Mouse (Mus musculus): ENCODE measurements around the gene Cox8a. TPM values are rescaled to one million over a fixed set of nuclear protein-coding genes. Genes with fewer than 3 reads are reported as not detected.

Gene Cox8a
- polyA plus RNA-seq (2015; fragmentation: Nextera tagmentation; extraction: Ambion mirVana) = 1,467 and 1,508 TPM in 2 replicates

DNA sequence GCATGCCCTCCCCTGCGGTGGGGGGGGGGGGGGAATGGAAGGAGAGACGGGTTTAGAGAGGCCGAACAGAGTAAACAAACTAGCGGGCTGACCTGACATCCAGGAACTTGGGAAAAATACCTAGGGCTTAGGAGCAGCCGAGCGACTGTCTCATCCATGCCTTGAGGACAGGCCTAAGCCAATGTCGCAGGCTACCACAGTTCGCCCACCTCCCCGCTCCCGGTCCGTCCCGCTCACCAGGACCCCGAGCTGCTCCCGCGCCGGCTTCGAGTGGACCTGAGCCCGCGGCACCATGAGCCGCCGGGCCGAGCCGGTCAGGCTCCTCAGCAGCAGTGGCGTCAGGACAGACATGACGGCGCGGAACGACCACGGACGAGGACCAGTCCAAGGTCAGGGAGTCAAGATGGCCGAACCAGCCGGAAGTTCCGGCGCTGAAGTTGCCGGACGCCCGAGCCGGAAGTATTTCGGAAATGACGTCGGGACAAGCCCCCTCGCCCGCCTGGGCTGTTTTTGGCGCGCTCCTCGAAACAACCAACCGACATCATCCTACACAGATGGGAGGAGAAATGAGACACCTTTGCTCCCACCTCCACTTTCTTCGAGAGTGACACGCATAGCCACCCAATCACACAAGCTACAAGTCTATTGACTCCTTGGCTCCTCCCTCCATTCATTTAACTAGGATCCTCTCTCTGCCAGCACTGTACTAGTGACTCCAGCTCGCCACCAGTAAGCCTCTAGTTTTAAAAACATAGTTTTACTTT, at the start of gene Cox8a:
Cox8a (minus strand) TSS at position 455 of the 764 bp plus-strand sequence.
- peaks cover 13% of the 10 kb centered on the region for H3K36me3 ChIP-seq (ENCODE audit: control insufficient read depth, insufficient read depth, low read length)
- no peaks in the 10 kb centered on the region for H3K9me3 ChIP-seq (ENCODE audit: control insufficient read depth, low read length)

DNA sequence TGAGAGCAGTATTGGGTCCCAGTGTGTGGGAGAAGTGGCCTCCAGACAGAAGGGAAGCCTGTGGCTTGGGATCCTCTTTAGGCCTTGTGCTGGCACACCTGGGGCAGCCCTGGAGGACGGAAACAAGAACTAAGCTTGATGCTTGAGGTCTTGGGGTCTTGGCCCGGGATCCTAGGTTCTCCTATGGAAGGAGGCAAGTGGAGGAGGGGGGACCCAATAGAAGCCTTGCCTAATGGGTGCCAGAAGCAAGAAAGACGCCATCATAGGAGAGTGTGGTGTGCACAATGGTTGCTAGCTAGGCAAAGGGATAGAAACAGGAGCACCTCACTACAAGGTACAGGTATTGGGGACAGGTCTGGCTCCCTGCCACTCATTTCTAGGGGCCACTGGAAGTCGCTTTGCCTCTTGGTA, 49.0 kb upstream of the Cox8a start:
- 55% methylated on average over 4 of the region's 4 CpGs for WGBS

More for the DNA sequence above, at the start of gene Cox8a:
- WGBS = under 1% methylated on average over 50 of the region's 50 CpGs
- H3K27ac ChIP-seq (ENCODE audit: low read length) = peak within 1 kb of the TSS; percentile 85
- H3K4me2 ChIP-seq (ENCODE audit: low read depth, low read length) = peak within 1 kb of the TSS; percentile 80
- H3K4me1 ChIP-seq (ENCODE audit: control insufficient read depth, insufficient read depth, low read length) = peaks cover 26% of the 10 kb centered on the region
- no peaks in the 10 kb centered on the region for H3K27me3 ChIP-seq (replicated peaks; ENCODE audit: control insufficient read depth, insufficient read depth, low read length)
- H3K4me3 ChIP-seq (ENCODE audit: low read length) = peak within 1 kb of the TSS; percentile 84
- H3K9ac ChIP-seq (ENCODE audit: low read depth, low read length) = peak within 1 kb of the TSS; percentile 96
- ATAC-seq = peak; percentile 98

DNA sequence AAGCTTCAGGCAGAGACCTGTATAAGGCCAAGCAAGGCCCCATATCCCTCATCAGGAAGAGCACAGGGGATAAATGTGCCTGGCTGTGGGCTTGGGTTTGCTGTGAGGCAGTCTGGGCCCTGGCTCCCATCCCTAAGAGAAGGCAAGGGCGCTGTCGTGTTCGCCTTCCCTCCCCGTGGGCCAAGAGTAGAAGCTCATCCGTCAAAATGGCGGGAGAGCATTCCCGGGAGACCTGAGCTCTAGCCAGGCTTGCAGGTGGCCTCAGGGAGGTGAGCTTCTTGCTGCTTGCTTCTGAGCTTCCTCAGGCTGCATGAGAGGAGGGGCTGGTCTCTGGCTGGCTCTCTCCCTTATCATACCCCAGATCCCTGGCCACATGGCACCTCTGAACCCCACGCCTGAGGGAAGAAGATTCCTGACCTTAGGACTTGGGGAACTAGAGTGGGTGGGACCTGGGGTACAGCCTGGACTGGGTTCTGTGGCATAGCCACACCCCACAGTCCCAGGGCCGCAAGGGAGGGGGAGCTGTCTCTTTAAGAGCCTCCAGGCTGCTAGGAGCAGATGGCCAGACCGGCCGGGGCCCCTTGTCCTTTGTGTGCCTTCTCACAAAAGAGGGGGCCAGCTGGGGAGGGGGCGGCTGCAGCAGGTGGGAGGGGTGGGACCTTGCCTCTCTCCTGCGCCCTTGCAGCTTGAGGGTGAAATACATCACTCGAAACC, 48.2 kb upstream of the Cox8a start:
- 0 out of 2 replicates have a peak, but pooled peaks cover under 1% of the 10 kb centered on the region for H3K36me3 ChIP-seq (ENCODE audit: control insufficient read depth, insufficient read depth, low read length)
- no peaks in the 10 kb centered on the region for H3K27me3 ChIP-seq (replicated peaks; ENCODE audit: control insufficient read depth, insufficient read depth, low read length)
- peak; percentile 52 for ATAC-seq
- H3K4me2 ChIP-seq (ENCODE audit: low read depth, low read length) = peak overlapping the region; percentile 7
- H3K27ac ChIP-seq (ENCODE audit: low read length) = peak overlapping the region; percentile 70
- H3K9ac ChIP-seq (ENCODE audit: low read depth, low read length) = peak overlapping the region; percentile 50
- peaks cover 46% of the 10 kb centered on the region for H3K4me1 ChIP-seq (ENCODE audit: control insufficient read depth, insufficient read depth, low read length)
- no peak overlapping the region for H3K4me3 ChIP-seq (ENCODE audit: low read length)
- no peaks in the 10 kb centered on the region for H3K9me3 ChIP-seq (ENCODE audit: control insufficient read depth, low read length)
- 20% methylated on average over 14 of the region's 14 CpGs for WGBS

More for the DNA sequence above, 49.0 kb upstream of the Cox8a start:
- H3K4me3 ChIP-seq (ENCODE audit: low read length) = no peak overlapping the region
- ATAC-seq = no peak
- no peaks in the 10 kb centered on the region for H3K27me3 ChIP-seq (replicated peaks; ENCODE audit: control insufficient read depth, insufficient read depth, low read length)
- peak overlapping the region; percentile 70 for H3K27ac ChIP-seq (ENCODE audit: low read length)
- H3K9me3 ChIP-seq (ENCODE audit: control insufficient read depth, low read length) = no peaks in the 10 kb centered on the region
- H3K4me1 ChIP-seq (ENCODE audit: control insufficient read depth, insufficient read depth, low read length) = peaks cover 49% of the 10 kb centered on the region
- peak overlapping the region; percentile 87 for H3K9ac ChIP-seq (ENCODE audit: low read depth, low read length)
- H3K36me3 ChIP-seq (ENCODE audit: control insufficient read depth, insufficient read depth, low read length) = 0 out of 2 replicates have a peak, but pooled peaks cover 8% of the 10 kb centered on the region
- peak overlapping the region; percentile 7 for H3K4me2 ChIP-seq (ENCODE audit: low read depth, low read length)

DNA sequence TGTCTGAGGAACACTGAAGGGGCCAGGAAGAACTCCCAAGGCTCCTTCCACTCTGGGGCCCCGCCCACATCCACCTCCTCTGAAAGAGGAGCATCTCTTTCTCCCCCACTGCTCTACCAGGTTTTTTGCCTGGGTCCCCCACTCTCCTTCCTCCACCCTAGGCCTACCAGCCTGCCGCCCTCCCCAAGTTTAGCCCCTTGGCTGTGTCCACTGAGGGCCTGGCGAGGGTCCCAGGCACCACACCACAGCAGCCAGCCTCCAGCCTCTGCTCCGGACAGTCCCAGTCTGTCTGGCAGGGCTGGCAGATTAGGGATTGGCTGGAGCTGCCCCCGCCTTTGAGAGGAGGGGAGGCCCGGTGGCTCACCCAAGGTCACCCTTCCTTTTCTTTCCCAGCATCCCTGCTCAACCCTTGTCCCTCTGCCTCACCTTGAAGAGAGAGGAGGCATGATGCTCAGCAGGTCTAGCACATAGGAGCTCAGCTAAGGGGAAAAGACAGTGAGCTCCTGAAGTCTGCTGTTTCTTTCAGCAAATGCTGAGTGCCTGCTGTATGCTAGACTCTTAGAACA, 47.4 kb upstream of the Cox8a start:
- Histone ChIP-seq H3K9me3 (ENCODE audit: control insufficient read depth, low read length) (no peaks in the 10 kb centered on the region), H3K27ac (ENCODE audit: low read length) (peak overlapping the region; percentile 70), H3K9ac (ENCODE audit: low read depth, low read length) (peak overlapping the region; percentile 23; the same call in 1 of the 2 replicates), H3K36me3 (ENCODE audit: control insufficient read depth, insufficient read depth, low read length) (no peaks in the 10 kb centered on the region), H3K4me1 (ENCODE audit: control insufficient read depth, insufficient read depth, low read length) (peaks cover 44% of the 10 kb centered on the region), H3K4me2 (ENCODE audit: low read depth, low read length) (no peak overlapping the region), H3K4me3 (ENCODE audit: low read length) (no peak overlapping the region), H3K27me3 (replicated peaks; ENCODE audit: control insufficient read depth, insufficient read depth, low read length) (no peaks in the 10 kb centered on the region)
- 29% methylated on average over 6 of the region's 6 CpGs for WGBS
- no peak for ATAC-seq

DNA sequence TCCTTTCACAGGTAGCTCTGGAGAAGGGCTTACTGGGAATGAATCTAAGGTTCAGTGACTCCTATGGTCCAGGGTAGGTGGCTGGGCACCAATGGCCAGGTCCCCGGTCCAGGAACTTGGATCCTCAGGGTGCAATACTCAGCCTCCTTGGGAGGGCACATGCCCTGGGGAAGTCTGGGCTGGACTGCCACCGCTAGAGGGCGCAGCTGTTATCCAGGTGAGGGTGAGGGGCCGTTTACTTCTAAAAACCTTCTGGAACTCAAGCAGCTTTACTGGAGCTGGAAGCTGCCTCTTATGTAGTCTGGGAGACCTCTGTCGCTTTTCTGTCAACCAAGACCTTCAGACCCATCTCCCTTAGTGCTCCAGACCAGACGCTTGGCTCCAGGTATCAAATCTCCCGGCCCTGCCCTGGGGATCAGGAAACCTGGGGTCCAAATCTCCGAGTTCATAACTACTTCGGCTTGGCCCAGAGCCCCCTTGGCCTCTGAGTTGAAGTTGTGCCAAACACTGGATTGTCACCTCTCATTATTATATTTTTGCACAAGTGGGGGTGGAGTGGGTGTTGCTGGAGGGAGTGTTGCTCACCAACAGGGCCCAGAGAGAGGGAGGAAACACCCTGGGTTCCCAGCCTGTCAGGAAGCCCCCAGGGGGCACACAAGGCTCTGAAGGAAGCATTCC, 46.8 kb upstream of the Cox8a start:
- H3K9ac ChIP-seq (ENCODE audit: low read depth, low read length) = peak overlapping the region; percentile 23; the same call in 1 of the 2 replicates
- H3K27me3 ChIP-seq (replicated peaks; ENCODE audit: control insufficient read depth, insufficient read depth, low read length) = no peaks in the 10 kb centered on the region
- H3K27ac ChIP-seq (ENCODE audit: low read length) = no peak overlapping the region

DNA sequence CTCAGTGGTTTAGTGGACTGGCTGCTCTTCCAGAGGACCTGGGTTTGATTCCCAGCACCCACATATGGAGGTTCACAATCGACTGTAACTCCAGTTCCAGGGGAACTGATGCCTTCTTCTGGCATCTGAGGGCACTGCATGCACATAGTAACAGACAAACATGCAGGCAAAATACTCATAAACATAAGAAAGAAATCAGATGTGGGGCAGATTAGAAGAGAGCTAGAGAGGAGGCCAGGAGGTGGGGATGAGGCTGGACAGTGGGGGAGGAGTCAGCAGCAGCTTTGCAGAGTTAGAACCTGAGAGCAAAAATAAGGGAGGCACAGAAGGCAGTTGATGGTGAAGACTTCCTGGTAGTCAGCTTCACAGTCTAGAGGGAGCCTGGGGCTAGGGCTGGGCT, 45.2 kb upstream of the Cox8a start:
- no peak overlapping the region for H3K9ac ChIP-seq (ENCODE audit: low read depth, low read length)
- ATAC-seq = no peak
- no peak overlapping the region for H3K4me3 ChIP-seq (ENCODE audit: low read length)
- WGBS = 85% methylated on average over 1 of the region's 1 CpGs
- H3K27ac ChIP-seq (ENCODE audit: low read length) = no peak overlapping the region
- H3K4me2 ChIP-seq (ENCODE audit: low read depth, low read length) = no peak overlapping the region
- H3K9me3 ChIP-seq (ENCODE audit: control insufficient read depth, low read length) = no peaks in the 10 kb centered on the region
- H3K36me3 ChIP-seq (ENCODE audit: control insufficient read depth, insufficient read depth, low read length) = no peaks in the 10 kb centered on the region
- no peaks in the 10 kb centered on the region for H3K27me3 ChIP-seq (replicated peaks; ENCODE audit: control insufficient read depth, insufficient read depth, low read length)
- H3K4me1 ChIP-seq (ENCODE audit: control insufficient read depth, insufficient read depth, low read length) = peaks cover 35% of the 10 kb centered on the region

More for the DNA sequence above, 46.8 kb upstream of the Cox8a start:
- 22% methylated on average over 9 of the region's 9 CpGs for WGBS
- no peak overlapping the region; the same call in 1 of the 2 replicates for H3K4me2 ChIP-seq (ENCODE audit: low read depth, low read length)
- peaks cover 39% of the 10 kb centered on the region for H3K4me1 ChIP-seq (ENCODE audit: control insufficient read depth, insufficient read depth, low read length)
- H3K4me3 ChIP-seq (ENCODE audit: low read length) = no peak overlapping the region
- ATAC-seq = no peak
- no peaks in the 10 kb centered on the region for H3K9me3 ChIP-seq (ENCODE audit: control insufficient read depth, low read length)
- H3K36me3 ChIP-seq (ENCODE audit: control insufficient read depth, insufficient read depth, low read length) = no peaks in the 10 kb centered on the region

DNA sequence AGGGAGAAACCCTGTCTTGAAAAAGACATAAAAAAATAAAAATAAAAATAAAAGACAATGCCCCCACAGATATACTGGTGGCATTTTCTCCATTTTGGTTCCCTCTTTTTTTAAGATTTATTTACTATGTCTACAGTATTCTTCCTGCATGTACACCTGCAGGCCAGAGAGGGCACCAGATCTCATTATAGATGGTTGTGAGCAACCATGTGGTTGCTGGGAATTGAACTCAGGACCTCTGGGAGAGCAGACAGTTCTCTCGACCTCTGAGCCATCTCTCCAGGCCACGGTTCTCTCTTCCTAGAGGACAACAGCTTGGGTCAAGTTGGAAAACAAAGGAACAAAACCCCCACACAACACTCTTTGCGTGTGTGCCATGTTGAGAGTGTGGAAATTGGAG, 44.5 kb upstream of the Cox8a start:
- no peak overlapping the region for H3K27ac ChIP-seq (ENCODE audit: low read length)
- H3K9ac ChIP-seq (ENCODE audit: low read depth, low read length) = no peak overlapping the region

DNA sequence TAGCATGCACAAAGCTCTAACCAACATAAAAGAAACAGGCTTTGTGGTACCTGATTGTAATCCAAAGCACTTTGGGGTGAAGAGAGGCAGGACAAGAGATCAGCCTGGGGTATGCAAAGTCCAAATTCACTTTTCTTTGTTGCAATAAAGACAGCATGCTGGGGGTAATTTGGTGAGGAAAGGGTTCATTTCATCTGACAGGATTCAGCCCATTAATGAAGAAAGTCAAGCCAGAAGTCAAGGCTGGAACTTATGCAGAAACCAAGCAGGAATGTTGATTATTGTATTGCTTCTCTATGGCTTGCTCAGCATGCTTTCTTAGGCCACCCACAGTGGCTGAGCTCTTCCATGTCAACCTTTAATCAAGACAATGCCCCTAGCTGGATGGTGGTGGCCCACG, 44.1 kb upstream of the Cox8a start:
- no peak for ATAC-seq
- Histone ChIP-seq H3K27me3 (replicated peaks; ENCODE audit: control insufficient read depth, insufficient read depth, low read length) (no peaks in the 10 kb centered on the region), H3K4me3 (ENCODE audit: low read length) (no peak overlapping the region), H3K9ac (ENCODE audit: low read depth, low read length) (no peak overlapping the region), H3K4me2 (ENCODE audit: low read depth, low read length) (no peak overlapping the region), H3K4me1 (ENCODE audit: control insufficient read depth, insufficient read depth, low read length) (peaks cover 24% of the 10 kb centered on the region), H3K9me3 (ENCODE audit: control insufficient read depth, low read length) (no peaks in the 10 kb centered on the region), H3K27ac (ENCODE audit: low read length) (no peak overlapping the region), H3K36me3 (ENCODE audit: control insufficient read depth, insufficient read depth, low read length) (no peaks in the 10 kb centered on the region)
- WGBS = 85% methylated on average over 1 of the region's 1 CpGs

More for the DNA sequence above, 44.5 kb upstream of the Cox8a start:
- 90% methylated on average over 3 of the region's 3 CpGs for WGBS
- H3K27me3 ChIP-seq (replicated peaks; ENCODE audit: control insufficient read depth, insufficient read depth, low read length) = no peaks in the 10 kb centered on the region
- peaks cover 29% of the 10 kb centered on the region for H3K4me1 ChIP-seq (ENCODE audit: control insufficient read depth, insufficient read depth, low read length)
- H3K9me3 ChIP-seq (ENCODE audit: control insufficient read depth, low read length) = no peaks in the 10 kb centered on the region
- no peaks in the 10 kb centered on the region for H3K36me3 ChIP-seq (ENCODE audit: control insufficient read depth, insufficient read depth, low read length)
- ATAC-seq = no peak
- H3K4me3 ChIP-seq (ENCODE audit: low read length) = no peak overlapping the region
- H3K4me2 ChIP-seq (ENCODE audit: low read depth, low read length) = no peak overlapping the region

DNA sequence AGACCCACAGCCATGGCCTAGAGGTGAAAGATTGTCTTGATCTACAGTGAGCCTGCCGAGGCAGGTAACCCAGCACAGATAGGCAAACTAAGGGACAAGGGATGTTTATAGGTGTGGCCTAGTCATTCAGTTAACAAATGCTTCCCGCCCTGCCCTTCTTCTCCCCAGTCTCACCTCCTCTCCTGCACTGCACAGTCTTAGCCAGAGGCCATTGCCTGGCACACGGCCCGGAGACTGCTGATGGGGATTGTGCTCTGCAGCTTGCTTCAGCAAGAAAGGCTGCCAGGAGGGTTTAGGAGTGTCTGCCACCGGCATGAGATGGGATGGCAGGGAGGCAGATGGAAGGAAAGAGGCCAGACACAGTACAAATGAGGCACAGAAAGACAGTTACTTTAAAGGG, 40.5 kb upstream of the Cox8a start:
- Histone ChIP-seq H3K4me3 (ENCODE audit: low read length) (no peak overlapping the region), H3K9ac (ENCODE audit: low read depth, low read length) (no peak overlapping the region), H3K4me2 (ENCODE audit: low read depth, low read length) (no peak overlapping the region), H3K36me3 (ENCODE audit: control insufficient read depth, insufficient read depth, low read length) (no peaks in the 10 kb centered on the region), H3K4me1 (ENCODE audit: control insufficient read depth, insufficient read depth, low read length) (no peaks in the 10 kb centered on the region), H3K27ac (ENCODE audit: low read length) (no peak overlapping the region), H3K27me3 (replicated peaks; ENCODE audit: control insufficient read depth, insufficient read depth, low read length) (no peaks in the 10 kb centered on the region), H3K9me3 (ENCODE audit: control insufficient read depth, low read length) (no peaks in the 10 kb centered on the region)
- ATAC-seq = no peak
- WGBS = 73% methylated on average over 5 of the region's 5 CpGs

Data from intestine, embryonic 16.5 days (tissue).